Mouse (Mus musculus) limb, embryonic 15.5 days (tissue): Measurements from ENCODE around the gene Pmvk. TPM values are rescaled to one million over a fixed set of nuclear protein-coding genes. Genes with fewer than 3 reads are reported as not detected.

Source experiments
- ATAC-seq: fragments of 200-750 bp; cut with Nextera tagmentation; 2 replicates; pipeline ENCODE4 v1.8.0; 2017; ENCODE audit warnings: low read depth, moderate TSS enrichment; ENCODE audit not compliant: insufficient number of reproducible peaks, low FRiP score, low TSS enrichment
- H3K27ac ChIP-seq: fragments of 300-500 bp; sonication (generic); 2 replicates; pipeline ENCODE4 v1.5.1; 2015; ENCODE audit warnings: moderate library complexity, mild to moderate bottlenecking, inconsistent platforms
- H3K27me3 ChIP-seq: fragments of 300-500 bp; sonication (generic); 2 replicates; pipeline ENCODE4 v1.6.1; 2015; ENCODE audit warnings: inconsistent platforms
- H3K36me3 ChIP-seq: fragments of 300-500 bp; sonication (generic); 2 replicates; pipeline ENCODE4 v1.6.1; 2015; ENCODE audit warnings: inconsistent platforms
- H3K4me1 ChIP-seq: fragments of 300-500 bp; sonication (generic); 2 replicates; pipeline ENCODE4 v1.6.1; 2015; ENCODE audit warnings: inconsistent platforms
- H3K4me2 ChIP-seq: fragments of 300-500 bp; sonication (generic); 2 replicates; pipeline ENCODE4 v1.6.1; 2015; ENCODE audit warnings: mild to moderate bottlenecking, inconsistent platforms
- H3K4me3 ChIP-seq: fragments of 300-500 bp; sonication (generic); 2 replicates; pipeline ENCODE4 v1.5.1; 2015; ENCODE audit warnings: mild to moderate bottlenecking, inconsistent platforms
- H3K9ac ChIP-seq: fragments of 300-500 bp; sonication (generic); 2 replicates; pipeline ENCODE4 v1.6.1; 2015; ENCODE audit warnings: inconsistent platforms
- H3K9me3 ChIP-seq: fragments of 300-500 bp; sonication (generic); 2 replicates; pipeline ENCODE4 v1.6.1; 2016; ENCODE audit warnings: inconsistent platforms
- WGBS: fragments of 180-500 bp; shearing (Covaris S2); methylation state at CpG from one replicate; pipeline ENCODE4 v1.1.7; 2015; 5-methylcytosine and 5-hydroxymethylcytosine counted together
- polyA plus RNA-seq: library from polyadenylated mRNA; unstranded; fragments of >200 nt; fragmentation: Nextera tagmentation; extraction: Ambion mirVana; gene quantifications from 2 replicates; pipeline ENCODE4 v1.2.1, GENCODE M21; 2015

Gene Pmvk
- polyA plus RNA-seq, 1 experiment from 2014 or later = 55.2 TPM

DNA sequence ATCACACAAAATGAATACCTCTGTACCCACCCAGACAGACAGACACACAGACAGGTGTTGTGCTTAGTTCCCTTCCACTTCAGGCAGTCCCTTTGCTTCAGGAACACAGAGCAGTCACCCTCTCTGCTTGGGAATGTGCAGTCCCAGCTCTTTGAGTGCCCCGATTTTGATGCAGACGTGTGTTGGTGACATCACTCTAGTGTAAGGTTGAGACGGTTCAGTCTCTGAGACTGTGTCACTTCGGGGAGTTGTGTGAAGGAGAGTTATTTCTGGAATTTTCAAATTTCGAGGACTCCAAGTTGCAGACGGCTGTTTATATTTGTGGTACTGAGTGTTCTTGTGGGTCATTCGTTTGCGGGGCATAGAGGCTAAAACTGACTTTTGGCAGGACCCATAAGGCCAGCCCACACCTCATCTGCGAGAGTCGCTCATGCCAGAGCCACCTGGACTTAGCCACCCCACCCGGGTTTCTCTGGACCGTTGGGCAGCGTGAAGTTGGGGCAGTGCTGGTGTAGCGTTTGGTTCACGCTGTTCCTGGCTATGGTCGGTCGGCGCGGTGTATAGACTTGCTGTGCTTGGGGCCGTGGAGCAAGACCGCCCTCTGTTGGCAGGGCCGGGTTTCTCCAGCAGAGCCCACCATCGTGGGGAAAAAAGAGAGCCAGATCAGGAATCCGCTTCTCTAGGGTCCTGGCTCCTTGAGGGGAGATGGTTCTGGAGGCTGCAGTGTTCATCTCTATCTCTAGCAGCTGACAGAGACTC is 30.6 kb downstream of the Pmvk start:
- Histone ChIP-seq H3K27me3 (peaks cover 3% of the 10 kb centered on the region; the same call in 1 of the 2 replicates), H3K4me3 (peak overlapping the region; percentile 16), H3K9ac (no peak overlapping the region), H3K4me2 (peak overlapping the region; percentile 44), H3K9me3 (no peaks in the 10 kb centered on the region), H3K36me3 (no peaks in the 10 kb centered on the region), H3K27ac (no peak overlapping the region), H3K4me1 (peaks cover 6% of the 10 kb centered on the region; the same call in 1 of the 2 replicates)
- 19% methylated on average over 24 of the region's 24 CpGs for WGBS
- ATAC-seq = 0 out of 2 replicates have a peak, but pooled peaks have one; percentile 69

DNA sequence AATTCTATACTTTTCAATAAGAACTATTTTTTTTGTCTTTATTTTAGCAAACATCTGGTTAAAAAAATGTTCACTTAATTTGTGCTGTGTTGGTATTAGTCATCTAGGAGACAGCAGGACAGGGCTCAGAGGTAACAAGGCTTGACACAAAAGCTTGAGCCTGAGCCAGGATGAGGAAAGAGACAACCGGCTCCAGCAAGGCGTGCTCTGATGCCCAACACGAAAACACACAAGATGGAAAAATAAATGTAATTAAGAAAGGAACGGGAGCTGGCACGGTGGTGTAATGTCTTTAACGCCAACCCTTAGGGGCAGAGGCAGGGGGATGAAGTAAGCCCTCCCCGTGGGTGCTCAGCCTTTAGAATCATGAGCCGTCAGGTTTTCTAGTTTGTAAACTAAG is 31.8 kb downstream of the Pmvk start:
- Histone ChIP-seq H3K27me3 (peaks cover 3% of the 10 kb centered on the region; the same call in 1 of the 2 replicates), H3K36me3 (no peaks in the 10 kb centered on the region), H3K4me3 (no peak overlapping the region), H3K4me1 (peaks cover 6% of the 10 kb centered on the region; the same call in 1 of the 2 replicates), H3K4me2 (no peak overlapping the region), H3K9ac (no peak overlapping the region), H3K9me3 (no peaks in the 10 kb centered on the region), H3K27ac (no peak overlapping the region)
- no peak for ATAC-seq
- 70% methylated on average over 8 of the region's 8 CpGs for WGBS

DNA sequence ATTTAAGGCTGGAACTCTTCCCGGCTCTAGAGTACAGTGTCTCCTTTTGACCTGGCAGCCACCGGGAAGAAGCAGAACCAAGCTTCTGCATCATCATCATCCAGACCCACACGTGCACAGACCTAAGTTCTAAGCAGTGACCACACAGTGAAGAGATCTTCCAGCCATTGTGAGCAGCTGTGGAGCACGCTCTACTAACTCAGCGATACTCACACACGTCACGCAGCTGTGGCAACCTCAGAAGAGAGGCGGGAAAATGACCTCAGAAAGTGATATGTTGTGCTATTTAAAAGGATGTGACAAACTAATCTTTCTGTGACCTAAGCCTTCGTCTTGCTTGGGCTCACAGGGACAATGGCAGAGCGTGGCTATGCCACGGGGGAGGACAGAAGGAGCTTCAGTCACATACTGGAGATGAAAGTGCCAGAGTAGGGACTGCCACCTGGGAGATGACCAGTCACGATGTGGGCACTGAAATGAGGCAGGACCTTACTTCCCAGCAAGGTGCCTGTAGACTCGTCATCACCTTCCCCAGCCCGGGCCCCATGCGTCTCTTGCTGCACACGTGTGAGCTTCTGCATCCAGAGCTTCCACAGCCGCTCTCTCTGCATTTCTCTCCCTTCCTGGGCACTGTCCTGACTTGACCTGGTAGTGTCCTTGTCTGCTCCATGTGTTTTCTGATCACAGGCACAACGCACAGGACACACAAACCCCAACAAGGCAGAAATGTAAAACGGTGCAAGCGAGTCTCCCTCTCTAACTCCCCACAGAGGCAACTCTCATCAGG is 32.8 kb downstream of the Pmvk start:
- no peak for ATAC-seq
- Histone ChIP-seq H3K4me1 (peaks cover 8% of the 10 kb centered on the region), H3K27ac (no peak overlapping the region), H3K9ac (no peak overlapping the region), H3K4me2 (no peak overlapping the region), H3K4me3 (no peak overlapping the region), H3K27me3 (peaks cover 3% of the 10 kb centered on the region; the same call in 1 of the 2 replicates), H3K9me3 (no peaks in the 10 kb centered on the region), H3K36me3 (no peaks in the 10 kb centered on the region)
- 61% methylated on average over 20 of the region's 20 CpGs for WGBS

DNA sequence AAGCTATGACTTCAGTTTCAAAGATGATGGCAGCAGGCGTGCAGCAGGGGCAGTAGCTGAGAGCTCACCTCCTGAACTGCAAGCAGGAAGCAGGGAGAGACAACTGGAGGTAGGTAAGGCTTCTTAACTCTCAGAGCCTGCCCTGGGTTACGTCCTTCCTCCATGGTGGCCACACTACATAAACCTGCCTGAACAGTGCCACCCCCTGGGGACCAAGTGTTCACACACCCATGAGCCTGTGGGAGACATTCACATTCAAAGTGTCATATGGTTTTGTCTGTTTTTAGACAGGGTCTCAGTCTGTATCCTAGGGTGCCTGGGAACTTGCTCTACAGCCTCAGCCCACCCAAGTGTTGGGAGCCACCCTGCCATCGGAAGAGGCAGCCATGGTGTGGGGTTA is 36.4 kb downstream of the Pmvk start:
- WGBS = 83% methylated on average over 3 of the region's 3 CpGs
- Histone ChIP-seq H3K4me1 (peaks cover 10% of the 10 kb centered on the region), H3K9me3 (no peaks in the 10 kb centered on the region), H3K4me3 (no peak overlapping the region), H3K36me3 (no peaks in the 10 kb centered on the region), H3K27ac (no peak overlapping the region), H3K9ac (no peak overlapping the region), H3K4me2 (no peak overlapping the region), H3K27me3 (peaks cover 3% of the 10 kb centered on the region; the same call in 1 of the 2 replicates)
- no peak for ATAC-seq

DNA sequence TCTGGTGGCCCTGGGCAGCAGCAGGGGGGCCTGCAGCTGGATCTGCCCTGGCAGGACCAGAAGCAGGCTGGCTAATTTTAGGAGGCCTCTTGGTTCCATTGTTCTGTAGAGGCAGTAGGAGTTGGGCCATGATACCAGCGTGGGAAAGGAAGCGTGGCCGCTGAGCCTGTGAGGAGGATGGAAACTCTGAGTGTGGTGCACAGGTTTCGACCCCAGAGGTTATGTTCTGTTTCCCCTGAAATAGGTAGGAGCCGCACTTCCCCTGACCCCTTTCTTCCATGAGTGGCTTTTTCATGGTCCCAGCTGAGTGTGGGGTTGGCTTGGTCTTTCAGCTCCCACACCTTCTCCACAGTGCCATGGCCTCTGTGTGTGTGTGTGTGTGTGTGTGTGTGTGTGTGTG is 37.2 kb downstream of the Pmvk start:
- no peaks in the 10 kb centered on the region for H3K27me3 ChIP-seq
- H3K9me3 ChIP-seq = no peaks in the 10 kb centered on the region
- no peak overlapping the region for H3K4me3 ChIP-seq
- no peak overlapping the region for H3K27ac ChIP-seq
- ATAC-seq = no peak
- H3K4me1 ChIP-seq = peaks cover 10% of the 10 kb centered on the region
- no peak overlapping the region for H3K9ac ChIP-seq
- no peaks in the 10 kb centered on the region for H3K36me3 ChIP-seq
- no peak overlapping the region for H3K4me2 ChIP-seq
- WGBS = 84% methylated on average over 5 of the region's 5 CpGs

DNA sequence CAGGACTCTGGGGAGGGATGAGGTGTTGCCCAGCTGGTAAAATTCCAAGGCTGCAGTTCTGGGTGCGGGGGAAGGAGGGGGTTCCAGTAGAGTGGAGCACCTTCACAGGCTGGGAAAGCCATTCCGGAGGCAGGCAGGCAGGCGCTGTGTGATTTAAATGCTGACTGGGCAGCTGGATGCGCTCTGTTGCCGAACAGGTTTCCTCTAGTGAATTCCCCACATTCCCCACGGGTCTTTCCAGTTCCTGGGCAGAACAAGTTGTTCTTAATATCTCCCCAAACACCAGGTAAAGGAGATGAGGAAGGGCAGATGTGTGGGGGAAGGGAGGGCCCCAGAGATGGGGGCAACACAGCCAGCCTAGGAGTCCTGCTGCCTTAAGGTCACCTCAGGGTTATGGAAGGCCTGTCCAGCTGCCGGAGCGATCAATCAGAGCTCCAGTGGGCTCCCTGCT is 38.4 kb downstream of the Pmvk start:
- H3K9ac ChIP-seq = no peak overlapping the region

DNA sequence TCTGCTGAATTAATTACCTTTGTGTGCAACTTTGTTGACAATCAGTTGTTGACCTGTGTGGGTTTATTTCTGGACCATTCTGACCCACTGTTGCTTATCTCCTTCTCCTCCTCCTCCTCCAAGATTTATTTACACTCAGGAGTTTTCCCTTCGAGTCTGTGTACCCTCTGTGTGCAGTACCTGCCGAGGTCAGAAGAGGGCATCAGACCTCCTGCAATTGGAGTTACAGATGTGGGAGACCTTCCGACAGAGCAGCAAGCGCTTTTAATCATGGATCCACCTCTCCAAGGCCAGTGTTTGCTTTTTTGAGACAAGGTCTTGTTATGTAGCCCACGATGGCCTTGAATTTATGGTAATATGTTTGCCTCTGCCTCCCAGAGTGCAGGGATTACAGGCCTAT is 40.3 kb downstream of the Pmvk start:
- Histone ChIP-seq H3K9me3 (no peaks in the 10 kb centered on the region), H3K27me3 (no peaks in the 10 kb centered on the region), H3K4me3 (no peak overlapping the region), H3K4me1 (peaks cover 10% of the 10 kb centered on the region), H3K4me2 (no peak overlapping the region), H3K9ac (no peak overlapping the region), H3K36me3 (no peaks in the 10 kb centered on the region), H3K27ac (no peak overlapping the region)
- WGBS = 85% methylated on average over 5 of the region's 5 CpGs
- no peak for ATAC-seq

More for the DNA sequence above, 38.4 kb downstream of the Pmvk start:
- Histone ChIP-seq H3K27ac (no peak overlapping the region), H3K36me3 (no peaks in the 10 kb centered on the region), H3K4me3 (no peak overlapping the region), H3K4me1 (peaks cover 10% of the 10 kb centered on the region), H3K27me3 (no peaks in the 10 kb centered on the region), H3K9me3 (no peaks in the 10 kb centered on the region), H3K4me2 (no peak overlapping the region)
- 25% methylated on average over 8 of the region's 8 CpGs for WGBS
- ATAC-seq = no peak

DNA sequence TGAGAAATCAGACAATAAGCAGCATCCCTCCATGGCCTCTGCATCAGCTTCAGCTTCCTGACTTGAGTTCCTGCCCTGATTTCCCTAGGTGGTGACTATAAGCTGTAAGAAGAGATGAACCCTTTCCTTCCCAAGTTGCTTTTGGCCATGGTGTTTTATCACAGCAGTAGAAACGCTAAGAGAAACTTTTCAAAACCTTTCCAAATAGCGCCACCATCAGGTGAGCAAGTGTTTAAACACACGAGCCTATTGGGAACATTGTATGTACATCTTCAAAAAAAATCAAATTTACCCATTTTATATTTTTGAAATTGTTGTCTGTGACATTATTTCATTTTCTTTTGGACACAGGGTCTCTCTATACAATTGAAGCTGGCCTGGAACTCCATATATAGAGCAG is 42.0 kb downstream of the Pmvk start:
- H3K27ac ChIP-seq = no peak overlapping the region
- H3K36me3 ChIP-seq = no peaks in the 10 kb centered on the region
- H3K4me3 ChIP-seq = no peak overlapping the region
- no peak overlapping the region for H3K4me2 ChIP-seq
- H3K27me3 ChIP-seq = no peaks in the 10 kb centered on the region
- no peak for ATAC-seq
- no peak overlapping the region for H3K9ac ChIP-seq
- WGBS = 62% methylated on average over 3 of the region's 3 CpGs
- H3K9me3 ChIP-seq = no peaks in the 10 kb centered on the region
- H3K4me1 ChIP-seq = peaks cover 10% of the 10 kb centered on the region

DNA sequence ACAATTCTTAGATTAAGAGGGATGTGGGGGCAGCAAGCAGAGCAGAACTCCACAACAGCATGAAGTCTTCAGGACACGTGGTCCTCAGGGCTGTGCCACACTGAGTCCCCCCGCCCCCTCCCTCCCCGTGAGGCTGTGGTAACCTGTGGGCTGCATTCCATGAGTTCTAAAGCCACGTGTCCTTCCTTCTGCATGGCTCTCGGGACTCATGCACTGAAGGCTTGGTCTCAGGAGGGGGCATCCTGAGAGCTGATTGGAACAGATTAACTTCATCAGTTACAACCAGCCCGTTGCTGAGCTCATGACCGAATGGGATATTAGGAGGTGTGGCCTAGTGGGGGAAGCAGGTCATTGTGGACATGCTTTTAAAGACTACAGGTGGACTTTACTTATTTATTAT is 45.4 kb downstream of the Pmvk start:
- no peak overlapping the region for H3K9ac ChIP-seq
- ATAC-seq = no peak
- no peaks in the 10 kb centered on the region for H3K27me3 ChIP-seq
- 33% methylated on average over 7 of the region's 7 CpGs for WGBS
- no peaks in the 10 kb centered on the region for H3K36me3 ChIP-seq
- H3K9me3 ChIP-seq = no peaks in the 10 kb centered on the region
- no peak overlapping the region for H3K27ac ChIP-seq
- no peaks in the 10 kb centered on the region for H3K4me1 ChIP-seq
- H3K4me3 ChIP-seq = no peak overlapping the region
- no peak overlapping the region for H3K4me2 ChIP-seq

DNA sequence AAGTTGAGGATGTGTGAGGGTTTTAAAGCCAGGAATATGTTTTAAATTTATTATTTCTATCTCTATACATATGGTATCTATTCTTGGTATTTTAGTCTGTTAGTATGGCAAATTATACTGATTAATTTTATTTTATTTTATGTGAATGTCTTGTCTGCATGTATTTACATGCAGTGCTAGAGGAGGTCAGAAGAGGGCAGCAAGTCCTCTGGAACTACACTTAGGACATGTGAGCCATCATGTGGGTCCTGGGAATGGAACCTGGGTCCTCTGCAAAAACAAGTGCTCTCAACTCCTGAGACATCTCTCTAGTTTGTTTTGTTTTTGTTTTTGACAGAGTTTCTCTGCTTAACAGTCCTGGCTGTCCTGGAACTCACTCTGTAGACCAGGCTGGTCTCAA is 47.1 kb downstream of the Pmvk start:
- no peak overlapping the region for H3K9ac ChIP-seq
- no peak for ATAC-seq
- H3K4me2 ChIP-seq = no peak overlapping the region
- H3K4me3 ChIP-seq = no peak overlapping the region
- H3K27ac ChIP-seq = no peak overlapping the region
- no peaks in the 10 kb centered on the region for H3K27me3 ChIP-seq
- no peaks in the 10 kb centered on the region for H3K9me3 ChIP-seq
- no peaks in the 10 kb centered on the region for H3K4me1 ChIP-seq
- no peaks in the 10 kb centered on the region for H3K36me3 ChIP-seq

DNA sequence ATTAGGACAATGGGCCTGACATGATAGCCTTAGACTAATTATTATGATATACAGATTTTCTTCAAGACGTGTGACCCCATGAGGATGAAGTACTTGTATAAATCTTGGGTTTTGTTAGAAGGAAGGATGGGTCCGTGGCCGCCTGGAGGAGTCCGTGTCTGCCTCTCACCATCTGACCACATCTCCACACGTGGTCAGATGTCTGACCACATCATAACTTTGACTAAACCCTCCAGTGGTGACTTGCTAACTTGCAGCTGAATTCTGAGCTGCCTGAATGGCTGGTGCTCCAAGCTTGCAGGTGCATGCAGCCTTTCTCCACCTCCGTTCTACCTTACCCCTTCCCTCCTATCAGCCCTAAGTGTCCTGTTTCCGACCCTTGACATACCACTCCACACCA is 48.2 kb downstream of the Pmvk start:
- Histone ChIP-seq H3K27ac (no peak overlapping the region), H3K9ac (no peak overlapping the region), H3K36me3 (no peaks in the 10 kb centered on the region), H3K4me1 (peaks cover 2% of the 10 kb centered on the region; the same call in 1 of the 2 replicates), H3K9me3 (no peaks in the 10 kb centered on the region), H3K27me3 (no peaks in the 10 kb centered on the region), H3K4me2 (no peak overlapping the region), H3K4me3 (no peak overlapping the region)
- WGBS = 80% methylated on average over 7 of the region's 7 CpGs
- ATAC-seq = no peak

DNA sequence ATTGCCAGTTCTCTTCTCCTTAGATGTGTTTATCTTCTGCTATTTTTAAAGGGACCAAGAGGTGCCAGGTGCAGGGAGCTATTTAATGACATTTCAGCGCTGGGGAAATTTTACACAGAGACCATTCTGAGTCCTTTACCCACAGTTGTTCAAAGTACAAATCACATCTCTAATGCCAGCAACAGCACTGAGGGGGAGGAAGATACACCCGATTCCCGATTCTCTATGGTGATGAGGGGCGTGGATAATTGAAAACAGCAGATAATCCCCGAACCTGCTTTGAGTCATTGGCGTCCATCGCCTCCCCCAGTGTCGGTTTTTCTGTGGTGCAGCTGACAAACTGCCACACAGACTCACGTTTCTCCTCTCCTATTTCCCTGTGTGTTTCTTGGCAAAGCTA is 53.7 kb downstream of the Pmvk start:
- Histone ChIP-seq H3K27ac (no peak overlapping the region), H3K9ac (no peak overlapping the region), H3K4me1 (peaks cover 23% of the 10 kb centered on the region), H3K36me3 (no peaks in the 10 kb centered on the region), H3K4me3 (no peak overlapping the region), H3K27me3 (peaks cover 7% of the 10 kb centered on the region; the same call in 1 of the 2 replicates), H3K4me2 (peak overlapping the region; percentile 8; the same call in 1 of the 2 replicates), H3K9me3 (no peaks in the 10 kb centered on the region)
- no peak for ATAC-seq
- 16% methylated on average over 9 of the region's 9 CpGs for WGBS
